Mouse (Mus musculus) erythroblast, embryonic 14.5 days (primary cell): ENCODE measurements at regions not wholly inside any gene's neighbourhood (a gene's known extent, or its start where the extent isn't known, plus 50 kb on each side); places are given as distances from the start of the nearest gene placed in this dataset.
"Not testable (repeated sequence)": the region's sequence is repeated elsewhere in the genome, so short reads cannot be mapped to it uniquely, and the experiment has no call there.

Experiments used
- H3K27me3 ChIP-seq: 2 replicates; pipeline ENCODE4 v1.6.1; 2012; ENCODE audit warnings: inconsistent platforms; ENCODE audit not compliant: control insufficient read depth
- H3K36me3 ChIP-seq: 2 replicates; pipeline ENCODE4 v1.6.1; 2012; ENCODE audit warnings: mild to moderate bottlenecking, inconsistent platforms; ENCODE audit not compliant: control insufficient read depth
- H3K4me1 ChIP-seq: 2 replicates; pipeline ENCODE4 v1.6.1; 2012; ENCODE audit warnings: inconsistent platforms; ENCODE audit not compliant: control insufficient read depth
- H3K4me3 ChIP-seq: replicated peaks from 2 replicates; pipeline ENCODE3; 2012; ENCODE audit warnings: moderate library complexity, mild to moderate bottlenecking, inconsistent platforms
- H3K9me3 ChIP-seq: 2 replicates; pipeline ENCODE4 v1.6.1; 2012; ENCODE audit warnings: low read length, inconsistent platforms, mixed read lengths; ENCODE audit not compliant: control insufficient read depth
- GATA1 ChIP-seq: IDR thresholded peaks from 2 replicates; pipeline ENCODE4 v1.6.1; 2012; ENCODE audit warnings: low read length, inconsistent platforms, mixed read lengths
- TAL1 ChIP-seq: IDR thresholded peaks from 3 replicates; pipeline ENCODE4 v1.6.1; 2012; ENCODE audit warnings: low read length, inconsistent platforms, mixed read lengths

- TF ChIP-seq GATA1 (no peak), TAL1 (no peak)
- no peaks in the 10 kb centered on the region for H3K36me3 ChIP-seq
- H3K4me3 ChIP-seq = no peak overlapping the region
- H3K4me1 ChIP-seq = peaks cover 3% of the 10 kb centered on the region; the same call in 1 of the 2 replicates
- H3K27me3 ChIP-seq = no peaks in the 10 kb centered on the region
- H3K9me3 ChIP-seq = no peaks in the 10 kb centered on the region
Measured at GRCm38 (mm10) chr16:30796103-30796502, 196.6 kb downstream of the Fam43a start.

- Histone ChIP-seq H3K9me3 (no peaks in the 10 kb centered on the region), H3K4me1 (no peaks in the 10 kb centered on the region), H3K27me3 (no peaks in the 10 kb centered on the region), H3K4me3 (no peak overlapping the region), H3K36me3 (no peaks in the 10 kb centered on the region)
- TF ChIP-seq TAL1 = no peak
- TF ChIP-seq GATA1 = no peak
Measured at GRCm38 (mm10) chr16:30797006-30797405, 197.5 kb downstream of the Fam43a start.

- no peak overlapping the region for H3K4me3 ChIP-seq
- no peaks in the 10 kb centered on the region for H3K9me3 ChIP-seq
- TF ChIP-seq TAL1 (no peak), GATA1 (no peak)
- no peaks in the 10 kb centered on the region for H3K36me3 ChIP-seq
- no peaks in the 10 kb centered on the region for H3K4me1 ChIP-seq
- H3K27me3 ChIP-seq = no peaks in the 10 kb centered on the region
Measured at GRCm38 (mm10) chr16:30797973-30798471, 198.5 kb downstream of the Fam43a start.

GRCm38 (mm10) chr16:30798536-30798935 lies 199.0 kb downstream of the Fam43a start:
- Histone ChIP-seq H3K36me3 (no peaks in the 10 kb centered on the region), H3K27me3 (no peaks in the 10 kb centered on the region), H3K4me1 (no peaks in the 10 kb centered on the region), H3K4me3 (no peak overlapping the region), H3K9me3 (no peaks in the 10 kb centered on the region)
- TF ChIP-seq TAL1 (no peak), GATA1 (no peak)

GRCm38 (mm10) chr16:30799699-30800483 lies 200.4 kb downstream of the Fam43a start:
- no peak for TF ChIP-seq GATA1
- TF ChIP-seq TAL1 = no peak
- Histone ChIP-seq H3K4me3 (no peak overlapping the region), H3K9me3 (no peaks in the 10 kb centered on the region), H3K36me3 (no peaks in the 10 kb centered on the region), H3K27me3 (no peaks in the 10 kb centered on the region), H3K4me1 (no peaks in the 10 kb centered on the region)

GRCm38 (mm10) chr16:30804018-30804417 lies 204.5 kb downstream of the Fam43a start:
- Histone ChIP-seq H3K9me3 (no peaks in the 10 kb centered on the region), H3K27me3 (no peaks in the 10 kb centered on the region), H3K4me3 (no peak overlapping the region), H3K4me1 (no peaks in the 10 kb centered on the region), H3K36me3 (no peaks in the 10 kb centered on the region)
- TF ChIP-seq TAL1 (no peak), GATA1 (no peak)

- H3K9me3 ChIP-seq, H3K4me3 ChIP-seq, H3K27me3 ChIP-seq, H3K4me1 ChIP-seq, H3K36me3 ChIP-seq: not testable (repeated sequence)
Measured at GRCm38 (mm10) chr16:30806206-30806605, 206.7 kb downstream of the Fam43a start.

- no peak overlapping the region for H3K4me3 ChIP-seq
- H3K4me1 ChIP-seq = no peaks in the 10 kb centered on the region
- no peaks in the 10 kb centered on the region for H3K36me3 ChIP-seq
- H3K27me3 ChIP-seq = no peaks in the 10 kb centered on the region
- no peaks in the 10 kb centered on the region for H3K9me3 ChIP-seq
- TF ChIP-seq GATA1 = no peak
- no peak for TF ChIP-seq TAL1
Measured at GRCm38 (mm10) chr16:30818541-30819120, 219.1 kb downstream of the Fam43a start.

GRCm38 (mm10) chr16:30819342-30819741 lies 219.8 kb downstream of the Fam43a start:
- no peak for TF ChIP-seq TAL1
- no peak for TF ChIP-seq GATA1
- no peaks in the 10 kb centered on the region for H3K4me1 ChIP-seq
- no peak overlapping the region for H3K4me3 ChIP-seq
- no peaks in the 10 kb centered on the region for H3K36me3 ChIP-seq
- H3K9me3 ChIP-seq = no peaks in the 10 kb centered on the region
- no peaks in the 10 kb centered on the region for H3K27me3 ChIP-seq
